Mouse (Mus musculus) yolk sac, embryonic 10.5 days (tissue): ENCODE results near the gene Clp1.

Experiments
- DNase-seq: peaks from one replicate; pipeline ENCODE4 v3.0.0-alpha.2; 2017; ENCODE audit warnings: low spot score

Clp1 gene

GRCm38 (mm10) chr2:84727172-84727858 is at the start of gene Clp1:
Gene Clp1, minus strand, starts transcription at chr2:84727350.
- peak; percentile 96 for DNase-seq

GRCm38 (mm10) chr2:84775665-84776064 is 48.5 kb upstream of the Clp1 start:
- no peak for DNase-seq

GRCm38 (mm10) chr2:84775241-84775640 is 48.1 kb upstream of the Clp1 start, which contains the start of gene Serping1:
Gene Serping1, minus strand, starts transcription at chr2:84775444.
- no peak for DNase-seq

GRCm38 (mm10) chr2:84774751-84775150 is 47.6 kb upstream of the Clp1 start:
- peak; percentile 70 for DNase-seq

- DNase-seq, result no peak
These were observed 46.0 kb upstream of the Clp1 start for GRCm38 (mm10) chr2:84773195-84773594.

- no peak for DNase-seq
These were observed 45.3 kb upstream of the Clp1 start for GRCm38 (mm10) chr2:84772454-84772853.

- no peak for DNase-seq
These were observed 43.4 kb upstream of the Clp1 start for GRCm38 (mm10) chr2:84770501-84770900.

- DNase-seq, result no peak
These were observed 35.7 kb upstream of the Clp1 start for GRCm38 (mm10) chr2:84762818-84763217.

GRCm38 (mm10) chr2:84762295-84762694 is 35.1 kb upstream of the Clp1 start:
- no peak for DNase-seq

- DNase-seq, result no peak
These were observed 34.7 kb upstream of the Clp1 start for GRCm38 (mm10) chr2:84761840-84762239.

GRCm38 (mm10) chr2:84761309-84761708 is 34.2 kb upstream of the Clp1 start:
- DNase-seq, result no peak

- no peak for DNase-seq
These were observed 33.6 kb upstream of the Clp1 start for GRCm38 (mm10) chr2:84760777-84761176.

- peak; percentile 36 for DNase-seq
These were observed 31.5 kb upstream of the Clp1 start for GRCm38 (mm10) chr2:84758542-84759127.

GRCm38 (mm10) chr2:84757026-84757682 is 30.0 kb upstream of the Clp1 start:
- no peak for DNase-seq

- DNase-seq, result peak; percentile 71
These were observed 29.1 kb upstream of the Clp1 start for GRCm38 (mm10) chr2:84756245-84756644.

GRCm38 (mm10) chr2:84750115-84750514 is 23.0 kb upstream of the Clp1 start:
- no peak for DNase-seq

GRCm38 (mm10) chr2:84744126-84744525 is 17.0 kb upstream of the Clp1 start:
- DNase-seq, result no peak

GRCm38 (mm10) chr2:84743561-84743960 is 16.4 kb upstream of the Clp1 start, which contains the start of gene Gm19426:
Gene Gm19426, minus strand, starts transcription at chr2:84743655.
- DNase-seq, result peak; percentile 95

GRCm38 (mm10) chr2:84742451-84743283 is 15.5 kb upstream of the Clp1 start:
- peak; percentile 95 for DNase-seq

- DNase-seq, result no peak
These were observed 14.8 kb upstream of the Clp1 start for GRCm38 (mm10) chr2:84741841-84742450.

- DNase-seq, result peak; percentile 30
These were observed 13.6 kb upstream of the Clp1 start for GRCm38 (mm10) chr2:84740608-84741333.
